Mouse (Mus musculus): ENCODE data around the gene Plpp3. TPM values are rescaled to one million over a fixed set of nuclear protein-coding genes. Genes with fewer than 3 reads are reported as not detected.

Gene Plpp3
- polyA plus RNA-seq, 1 experiment from 2014 or later, result 58.5 TPM

DNA sequence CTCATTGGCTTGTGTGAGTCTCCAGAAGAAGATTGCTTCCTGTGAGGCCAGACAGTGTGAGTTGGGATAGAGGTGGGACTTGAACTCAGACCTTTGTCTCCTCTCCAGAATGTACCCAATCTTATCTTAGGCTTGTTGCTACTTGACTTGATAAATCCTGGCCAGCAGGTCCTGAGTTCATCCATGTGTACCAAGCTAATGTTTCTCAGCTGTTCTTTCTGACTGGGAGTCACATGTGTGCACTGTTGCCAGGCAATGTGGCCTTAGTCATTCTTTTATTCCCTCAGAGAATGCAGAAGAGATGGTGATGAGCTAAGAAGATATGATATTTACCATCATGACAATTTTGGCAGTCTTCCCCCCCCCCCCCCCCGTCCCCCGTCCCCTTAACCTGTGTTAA is 115.9 kb downstream of the Plpp3 start:
- Histone ChIP-seq H3K27ac (no peak overlapping the region), H3K4me3 (replicated peaks) (no peak overlapping the region), H3K9me3 (no peaks in the 10 kb centered on the region), H3K4me2 (replicated peaks) (no peak overlapping the region), H3K36me3 (no peaks in the 10 kb centered on the region), H3K4me1 (replicated peaks) (peaks cover 16% of the 10 kb centered on the region), H3K27me3 (no peaks in the 10 kb centered on the region), H3K9ac (replicated peaks) (no peak overlapping the region)
- no peak for ATAC-seq
- 81% methylated on average over 2 of the region's 2 CpGs for WGBS

DNA sequence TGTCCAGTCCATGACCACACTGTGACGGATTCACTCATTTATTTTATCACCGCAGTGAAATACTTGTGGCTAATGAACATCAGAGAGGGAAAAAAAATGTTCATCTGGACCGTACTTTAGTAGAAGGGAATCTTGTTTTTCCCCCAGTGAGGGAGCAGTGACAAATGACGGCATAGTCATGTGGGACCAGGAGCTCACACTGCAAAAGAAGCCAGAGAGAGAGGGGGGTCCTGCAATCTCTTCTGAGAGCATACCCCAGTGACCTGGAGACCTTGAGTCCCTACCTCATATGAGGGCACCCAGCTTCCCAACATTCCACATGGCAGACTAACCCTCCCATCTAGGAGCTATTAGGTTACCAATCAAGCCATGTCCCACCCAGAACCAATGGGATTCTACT is 116.3 kb downstream of the Plpp3 start:
- H3K27me3 ChIP-seq, result no peaks in the 10 kb centered on the region
- 99% methylated on average over 4 of the region's 4 CpGs for WGBS
- no peak overlapping the region for H3K4me2 ChIP-seq (replicated peaks)
- H3K9me3 ChIP-seq, result no peaks in the 10 kb centered on the region
- H3K9ac ChIP-seq (replicated peaks), result no peak overlapping the region
- H3K36me3 ChIP-seq, result no peaks in the 10 kb centered on the region
- no peak for ATAC-seq
- H3K4me3 ChIP-seq (replicated peaks), result no peak overlapping the region
- no peak overlapping the region for H3K27ac ChIP-seq
- H3K4me1 ChIP-seq (replicated peaks), result peaks cover 16% of the 10 kb centered on the region

DNA sequence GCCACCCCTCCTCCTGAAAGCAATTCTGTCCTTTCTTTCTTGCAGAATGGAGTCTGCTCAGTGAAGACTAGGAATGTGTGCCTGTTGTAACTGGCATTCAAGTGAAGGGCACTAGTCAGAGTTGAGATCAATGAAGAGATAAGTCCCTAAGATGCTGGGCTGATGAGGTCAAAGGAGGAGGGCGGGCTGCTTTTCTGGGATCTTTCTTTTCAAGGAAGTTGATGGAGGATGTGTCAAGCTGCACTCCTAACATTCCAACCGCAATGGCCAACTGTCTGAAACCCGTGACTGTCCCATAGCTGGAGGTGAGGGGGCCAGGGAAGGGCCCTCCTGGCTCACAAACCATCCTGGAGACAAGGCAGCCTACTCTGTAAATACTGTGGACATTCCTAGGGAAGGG is 118.5 kb downstream of the Plpp3 start:
- Histone ChIP-seq H3K9me3 (no peaks in the 10 kb centered on the region), H3K4me1 (replicated peaks) (peaks cover 16% of the 10 kb centered on the region), H3K9ac (replicated peaks) (no peak overlapping the region), H3K27ac (no peak overlapping the region), H3K4me3 (replicated peaks) (no peak overlapping the region), H3K27me3 (no peaks in the 10 kb centered on the region), H3K4me2 (replicated peaks) (no peak overlapping the region), H3K36me3 (no peaks in the 10 kb centered on the region)
- 49% methylated on average over 3 of the region's 3 CpGs for WGBS
- ATAC-seq, result no peak

DNA sequence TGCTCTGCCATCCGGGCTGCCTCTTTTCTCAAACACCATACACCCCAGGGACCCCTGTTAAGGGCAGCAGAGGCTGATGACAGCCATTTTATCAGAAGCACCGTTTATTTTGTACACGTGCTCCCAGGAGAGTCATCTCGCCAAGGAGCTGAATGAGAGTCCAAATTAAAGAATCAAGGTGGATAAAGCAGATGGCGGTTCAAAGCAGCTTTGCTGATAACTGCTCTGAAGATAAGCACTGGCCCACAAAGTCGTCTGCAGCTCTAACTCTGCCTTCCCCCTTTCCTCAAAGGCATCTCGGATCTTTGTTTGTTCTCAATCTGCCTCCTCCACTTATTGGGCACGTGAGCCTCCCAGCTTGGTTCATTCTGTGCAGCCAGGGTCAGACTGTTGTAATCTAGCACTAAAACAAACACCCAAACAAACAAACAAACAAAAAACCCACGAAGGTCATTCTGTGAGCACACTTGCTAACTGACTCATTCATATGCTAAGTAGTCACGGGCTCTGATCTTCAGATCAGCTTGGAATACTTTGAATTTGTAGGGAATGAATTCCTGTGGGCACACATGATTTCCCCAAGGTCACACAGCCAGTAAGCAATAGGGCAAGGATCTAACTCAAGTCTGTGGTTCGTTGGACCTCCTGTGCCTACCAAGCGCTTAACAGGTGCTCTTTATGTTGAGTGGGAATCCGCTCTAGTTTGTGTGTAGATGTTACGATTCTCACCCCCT is 119.1 kb downstream of the Plpp3 start:
- Histone ChIP-seq H3K4me3 (replicated peaks) (no peak overlapping the region), H3K36me3 (no peaks in the 10 kb centered on the region), H3K9me3 (no peaks in the 10 kb centered on the region), H3K27ac (no peak overlapping the region), H3K4me1 (replicated peaks) (peaks cover 16% of the 10 kb centered on the region), H3K27me3 (no peaks in the 10 kb centered on the region), H3K9ac (replicated peaks) (no peak overlapping the region), H3K4me2 (replicated peaks) (no peak overlapping the region)
- WGBS, result 25% methylated on average over 14 of the region's 14 CpGs
- no peak for ATAC-seq

DNA sequence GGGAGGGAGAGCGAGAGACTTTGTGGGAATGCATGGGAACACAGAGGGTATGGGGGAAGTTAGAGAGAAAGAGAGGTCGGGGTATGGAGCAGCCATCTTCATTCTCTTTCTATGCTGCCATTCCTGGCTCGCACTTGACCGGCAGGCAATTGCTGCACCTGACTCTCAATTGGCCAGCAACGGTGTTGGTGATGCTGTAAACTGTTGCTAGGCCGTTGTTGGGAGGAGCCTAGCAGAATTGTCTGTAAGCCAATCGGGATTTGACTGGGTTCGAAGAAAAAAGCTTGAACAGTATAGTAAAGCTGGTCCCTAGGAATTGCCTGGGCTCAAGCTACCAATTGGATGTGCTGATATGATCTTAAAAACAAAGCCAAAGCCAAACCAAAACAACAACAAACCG is 121.0 kb downstream of the Plpp3 start:
- WGBS, result 68% methylated on average over 9 of the region's 9 CpGs
- H3K27me3 ChIP-seq, result no peaks in the 10 kb centered on the region
- no peak for ATAC-seq

DNA sequence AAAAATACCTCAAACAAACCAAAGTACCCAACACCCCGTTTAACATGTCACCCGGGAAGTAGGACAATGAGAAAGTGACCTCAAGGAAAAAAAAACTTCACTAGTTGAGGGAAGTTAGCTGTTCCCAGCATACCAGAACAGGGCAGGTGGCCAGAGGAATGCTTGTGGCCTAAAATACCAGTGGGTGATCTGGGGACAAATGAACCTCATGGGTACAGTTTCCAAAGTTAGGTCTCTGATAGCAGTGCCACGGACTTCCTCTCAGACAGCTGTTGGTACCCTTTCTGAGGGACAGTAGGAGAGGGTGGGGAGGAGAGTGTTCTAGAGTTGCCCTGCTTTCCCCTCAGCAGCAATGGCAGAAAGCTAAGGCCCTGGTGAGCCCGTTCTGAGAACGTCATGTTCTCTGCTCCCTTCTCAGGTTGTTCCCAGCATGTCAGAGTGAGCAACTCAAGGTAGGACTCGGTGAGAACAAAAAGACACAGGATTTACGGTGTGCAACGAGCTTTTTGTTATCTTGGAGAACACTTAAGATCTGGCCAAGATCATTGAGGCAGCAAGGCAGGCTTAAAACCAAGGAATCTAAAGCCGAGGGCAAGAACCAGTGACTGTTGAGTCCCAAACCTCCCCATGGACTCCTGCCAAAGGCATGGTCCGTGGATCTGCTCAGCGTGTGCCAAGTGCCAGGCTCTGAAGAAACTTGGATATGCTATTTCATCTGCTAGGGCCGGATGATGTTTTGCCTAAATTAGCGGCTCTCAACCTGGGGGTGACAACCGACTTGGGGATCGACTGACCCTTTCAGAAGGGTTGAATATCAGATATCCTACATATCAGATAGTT is 121.6 kb downstream of the Plpp3 start:
- Histone ChIP-seq H3K27ac (no peak overlapping the region), H3K36me3 (no peaks in the 10 kb centered on the region), H3K27me3 (no peaks in the 10 kb centered on the region), H3K4me1 (replicated peaks) (peaks cover 37% of the 10 kb centered on the region), H3K4me2 (replicated peaks) (no peak overlapping the region), H3K4me3 (replicated peaks) (no peak overlapping the region), H3K9ac (replicated peaks) (no peak overlapping the region), H3K9me3 (no peaks in the 10 kb centered on the region)
- no peak for ATAC-seq
- WGBS, result 90% methylated on average over 15 of the region's 15 CpGs

More for the DNA sequence above, 121.0 kb downstream of the Plpp3 start:
- Histone ChIP-seq H3K4me1 (replicated peaks) (peaks cover 35% of the 10 kb centered on the region), H3K9me3 (no peaks in the 10 kb centered on the region), H3K4me2 (replicated peaks) (no peak overlapping the region), H3K27ac (no peak overlapping the region), H3K36me3 (no peaks in the 10 kb centered on the region), H3K9ac (replicated peaks) (no peak overlapping the region), H3K4me3 (replicated peaks) (no peak overlapping the region)

DNA sequence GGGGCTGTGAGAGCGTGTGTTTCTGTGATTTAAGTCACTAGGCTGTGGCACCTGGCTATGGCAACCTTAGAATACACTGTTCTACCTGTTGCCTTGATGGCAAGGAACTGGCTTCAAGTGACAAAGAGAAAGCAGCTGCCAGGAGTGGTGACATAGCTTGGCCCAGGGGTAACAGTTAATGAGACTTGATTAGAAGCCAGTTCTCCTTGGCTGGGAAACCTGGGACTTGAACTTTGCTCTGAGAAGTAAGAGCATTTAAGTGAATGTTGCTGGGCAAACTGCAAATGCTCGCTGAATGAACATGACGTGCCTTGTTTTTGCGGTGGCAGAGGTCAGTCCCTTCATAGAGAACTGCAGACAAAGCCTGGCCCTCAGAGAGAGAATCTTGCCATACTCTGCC is 122.7 kb downstream of the Plpp3 start:
- peaks cover 37% of the 10 kb centered on the region for H3K4me1 ChIP-seq (replicated peaks)
- H3K4me2 ChIP-seq (replicated peaks), result no peak overlapping the region
- no peak overlapping the region for H3K4me3 ChIP-seq (replicated peaks)
- H3K27ac ChIP-seq, result no peak overlapping the region
- no peak overlapping the region for H3K9ac ChIP-seq (replicated peaks)
- no peak for ATAC-seq
- 77% methylated on average over 4 of the region's 4 CpGs for WGBS
- H3K9me3 ChIP-seq, result no peaks in the 10 kb centered on the region
- no peaks in the 10 kb centered on the region for H3K27me3 ChIP-seq
- H3K36me3 ChIP-seq, result no peaks in the 10 kb centered on the region

DNA sequence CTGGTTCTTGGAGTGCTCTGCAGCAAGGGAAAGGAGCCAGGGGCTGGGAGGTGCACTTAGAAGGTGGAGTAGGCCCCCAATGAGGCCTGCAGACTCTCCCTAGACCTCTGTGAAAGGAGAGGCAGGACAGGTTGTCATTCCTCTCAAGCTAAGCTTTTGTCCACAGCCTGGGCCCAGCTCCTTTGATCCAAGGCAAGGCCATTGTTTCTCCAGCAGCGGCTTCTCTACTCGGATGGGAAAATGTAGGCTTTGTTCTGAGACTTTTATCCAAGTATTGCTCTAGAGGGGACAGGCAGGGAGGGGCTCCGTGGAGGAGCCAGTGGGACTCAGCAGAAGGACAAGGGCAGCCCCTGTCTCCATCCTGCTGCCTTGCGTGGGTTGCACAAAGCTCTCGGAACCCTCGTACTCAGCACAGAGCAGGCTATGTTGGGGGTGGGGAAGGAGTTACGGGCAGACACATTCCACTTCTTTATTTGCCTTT is 124.6 kb downstream of the Plpp3 start:
- 0 out of 2 replicates have a peak overlapping the region, but pooled peaks have one; percentile 1 for H3K27ac ChIP-seq
- H3K27me3 ChIP-seq, result no peaks in the 10 kb centered on the region
- peak; percentile 88 for ATAC-seq
- H3K9me3 ChIP-seq, result no peaks in the 10 kb centered on the region
- WGBS, result 3% methylated on average over 7 of the region's 7 CpGs
- no peaks in the 10 kb centered on the region for H3K36me3 ChIP-seq
- peaks cover 21% of the 10 kb centered on the region for H3K4me1 ChIP-seq (replicated peaks)
- H3K4me3 ChIP-seq (replicated peaks), result no peak overlapping the region
- no peak overlapping the region for H3K9ac ChIP-seq (replicated peaks)
- H3K4me2 ChIP-seq (replicated peaks), result no peak overlapping the region

Other genes with a start within 250 kb of the Plpp3 start
- 0.16 and 0.17 TPM in 2 replicates for gene Fyb2, start 243.9 kb upstream of the Plpp3 start, polyA plus RNA-seq (2015; fragmentation: Nextera tagmentation; extraction: Ambion mirVana)
- gene Prkaa2, start 47.5 kb upstream of the Plpp3 start, polyA plus RNA-seq (2015; fragmentation: Nextera tagmentation; extraction: Ambion mirVana), result 9.8 and 11.1 TPM in 2 replicates